Mouse (Mus musculus) kidney, adult 18-20 months (tissue): Measurements from ENCODE around the gene Npff.

Source experiments
- DNase-seq: peaks from one replicate; pipeline ENCODE4 v3.0.0; 2021

The Npff gene

DNA sequence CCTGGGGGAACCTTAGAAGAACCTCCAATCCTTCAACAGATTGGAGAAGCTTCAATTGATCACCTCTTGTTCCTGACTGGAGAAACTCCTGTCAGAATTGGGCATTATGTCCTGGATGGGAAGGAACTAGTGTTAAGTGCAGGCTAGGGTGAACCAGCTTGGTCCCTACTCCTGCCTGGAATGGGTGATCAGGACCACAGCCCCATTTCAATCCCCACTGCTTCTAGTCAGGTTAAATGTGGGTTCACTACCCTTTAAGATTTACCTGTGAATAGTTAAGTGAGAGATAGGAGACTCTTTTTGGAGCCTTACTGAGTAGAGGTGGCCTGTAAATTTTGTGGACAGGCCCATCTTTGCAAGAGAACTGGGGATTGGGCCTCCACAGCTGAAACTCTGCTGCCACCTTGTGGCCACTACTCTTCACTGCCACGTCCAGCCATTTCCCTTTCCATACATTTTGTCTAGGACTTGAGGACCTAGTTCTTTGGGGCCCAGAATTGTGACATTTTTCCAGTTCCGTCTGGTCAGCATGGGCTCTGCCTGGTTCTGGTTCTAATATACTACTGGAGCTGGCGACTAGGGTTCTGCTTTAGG lies at the start of gene Npff:
Gene Npff (minus strand): TSS at position 51 of the 594 bp plus-strand sequence.
- peak; percentile 79 for DNase-seq

- DNase-seq = no peak
Observed at GRCm38 (mm10) chr15:102572081-102572480, 47.3 kb upstream of the Npff start.

- no peak for DNase-seq
Observed at GRCm38 (mm10) chr15:102567849-102568248, 43.1 kb upstream of the Npff start.

DNA sequence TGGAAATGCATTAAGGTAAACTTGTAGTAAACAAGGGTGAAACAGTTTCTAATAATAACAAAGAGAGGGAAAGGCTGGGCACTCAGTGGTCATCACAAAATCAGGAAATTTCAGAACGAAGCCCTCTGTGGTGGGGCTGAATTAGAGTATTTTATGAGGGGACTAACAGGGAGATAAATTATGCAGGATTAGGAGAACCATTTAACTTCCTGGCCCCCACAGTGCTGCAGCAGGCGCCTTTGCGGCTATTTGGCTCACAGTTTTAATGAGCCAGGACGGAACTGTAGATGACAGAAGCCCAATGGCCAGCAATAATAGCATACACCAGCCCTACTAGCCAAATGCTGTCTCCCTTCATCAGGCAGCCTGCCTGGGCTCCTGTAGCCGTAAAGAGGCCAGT lies 38.9 kb upstream of the Npff start:
- DNase-seq = no peak

GRCm38 (mm10) chr15:102563061-102563460 lies 38.3 kb upstream of the Npff start:
- DNase-seq = no peak

DNA sequence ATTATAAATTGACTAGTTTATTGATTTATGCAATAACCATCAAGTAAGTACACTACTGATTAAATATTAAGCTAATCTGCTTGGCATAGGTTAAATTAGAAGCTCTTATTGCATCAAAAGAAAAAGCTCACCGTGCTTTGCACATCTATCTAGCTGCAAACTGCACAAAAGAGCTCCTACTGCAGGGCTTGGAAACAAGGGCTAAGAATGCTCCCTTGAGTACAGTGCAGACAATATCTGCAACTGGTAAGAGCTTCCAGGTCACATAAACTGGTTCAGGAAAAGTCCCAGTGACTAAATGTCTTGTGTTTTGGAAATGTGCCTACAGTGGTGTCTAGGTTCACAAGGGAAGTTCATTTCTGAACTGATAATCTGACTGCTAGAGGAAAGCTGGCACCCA lies 37.7 kb upstream of the Npff start:
- DNase-seq = no peak

DNA sequence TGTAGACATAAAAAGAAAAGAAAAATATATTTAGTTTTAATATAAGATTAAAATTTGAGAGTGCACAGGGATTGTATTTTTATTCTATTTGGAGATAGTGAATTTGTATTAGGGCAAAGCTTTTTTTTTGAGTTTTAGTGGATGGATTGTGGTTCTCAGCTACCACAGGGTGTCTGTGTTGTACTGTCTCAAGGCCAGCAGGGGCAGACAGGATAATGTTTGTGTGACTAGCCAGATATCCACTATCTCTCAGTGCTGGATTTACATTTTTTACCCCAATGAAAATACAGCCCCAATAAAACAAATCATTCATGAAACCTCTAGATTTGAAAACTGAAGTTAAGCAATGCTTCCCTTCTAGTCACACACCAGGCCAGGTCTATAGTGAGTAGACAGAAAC lies 32.8 kb upstream of the Npff start:
- DNase-seq = no peak

DNA sequence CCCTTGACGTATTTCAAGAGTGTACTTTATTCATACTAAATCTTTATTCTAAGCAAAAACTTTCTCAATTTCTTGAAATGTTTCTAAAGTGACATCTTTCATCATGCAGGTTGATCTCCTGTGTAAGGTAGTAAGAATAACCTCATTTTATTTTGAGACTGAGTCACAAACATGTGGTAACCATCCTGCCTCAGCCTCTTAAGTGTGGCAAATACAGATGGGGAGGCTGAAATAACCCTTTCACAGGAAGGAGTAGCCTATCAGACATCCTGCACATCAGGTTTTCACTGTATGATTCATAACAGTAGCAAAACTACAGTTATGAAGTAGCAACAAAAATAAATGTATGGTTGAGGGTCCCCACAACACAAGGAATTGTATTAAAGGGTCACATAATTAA lies 30.8 kb upstream of the Npff start:
- no peak for DNase-seq

GRCm38 (mm10) chr15:102552599-102552998 lies 27.9 kb upstream of the Npff start:
- no peak for DNase-seq

GRCm38 (mm10) chr15:102547478-102547877 lies 22.7 kb upstream of the Npff start:
- peak; percentile 8 for DNase-seq

DNA sequence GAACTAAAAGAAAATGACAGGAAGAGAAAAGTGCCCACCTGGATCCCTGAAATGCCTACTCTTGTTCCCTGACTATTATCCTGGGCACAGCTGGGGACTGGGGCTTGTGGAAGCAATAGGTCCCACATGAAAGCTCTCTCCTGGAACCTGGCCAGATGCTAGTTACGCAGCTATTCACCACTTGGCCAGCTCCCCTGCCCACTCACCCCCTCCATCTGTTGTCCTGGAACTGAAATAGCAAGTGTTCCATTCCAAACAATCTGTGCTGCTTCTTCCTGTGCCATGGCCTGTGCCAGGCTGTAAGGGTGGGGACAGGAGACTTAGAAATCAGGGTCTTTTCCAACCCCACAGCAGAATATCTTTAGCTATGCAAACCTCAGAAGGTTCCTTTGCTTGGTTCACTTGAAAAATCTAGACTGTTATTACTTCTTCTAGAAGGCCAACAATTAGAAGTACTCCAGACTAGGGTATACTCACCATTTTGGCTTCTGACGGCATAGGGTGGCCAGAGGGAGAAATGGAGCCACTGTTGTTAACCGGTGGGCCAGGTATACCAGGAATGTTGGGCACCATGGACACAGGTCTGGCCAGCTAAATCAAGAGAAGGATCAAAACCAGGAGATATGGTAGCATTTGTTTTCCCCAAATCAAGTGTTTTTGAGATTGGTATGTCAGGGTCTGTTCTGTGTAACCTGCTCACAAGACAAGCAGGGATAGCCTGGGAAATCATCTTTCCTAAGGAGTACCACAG lies 22.1 kb upstream of the Npff start:
- peak; percentile 42 for DNase-seq

- no peak for DNase-seq
Observed at GRCm38 (mm10) chr15:102546246-102546645, 21.5 kb upstream of the Npff start.

- DNase-seq = no peak
Observed at GRCm38 (mm10) chr15:102544801-102545200, 20.1 kb upstream of the Npff start.

- no peak for DNase-seq
Observed at GRCm38 (mm10) chr15:102533926-102534325, 9.2 kb upstream of the Npff start.

DNA sequence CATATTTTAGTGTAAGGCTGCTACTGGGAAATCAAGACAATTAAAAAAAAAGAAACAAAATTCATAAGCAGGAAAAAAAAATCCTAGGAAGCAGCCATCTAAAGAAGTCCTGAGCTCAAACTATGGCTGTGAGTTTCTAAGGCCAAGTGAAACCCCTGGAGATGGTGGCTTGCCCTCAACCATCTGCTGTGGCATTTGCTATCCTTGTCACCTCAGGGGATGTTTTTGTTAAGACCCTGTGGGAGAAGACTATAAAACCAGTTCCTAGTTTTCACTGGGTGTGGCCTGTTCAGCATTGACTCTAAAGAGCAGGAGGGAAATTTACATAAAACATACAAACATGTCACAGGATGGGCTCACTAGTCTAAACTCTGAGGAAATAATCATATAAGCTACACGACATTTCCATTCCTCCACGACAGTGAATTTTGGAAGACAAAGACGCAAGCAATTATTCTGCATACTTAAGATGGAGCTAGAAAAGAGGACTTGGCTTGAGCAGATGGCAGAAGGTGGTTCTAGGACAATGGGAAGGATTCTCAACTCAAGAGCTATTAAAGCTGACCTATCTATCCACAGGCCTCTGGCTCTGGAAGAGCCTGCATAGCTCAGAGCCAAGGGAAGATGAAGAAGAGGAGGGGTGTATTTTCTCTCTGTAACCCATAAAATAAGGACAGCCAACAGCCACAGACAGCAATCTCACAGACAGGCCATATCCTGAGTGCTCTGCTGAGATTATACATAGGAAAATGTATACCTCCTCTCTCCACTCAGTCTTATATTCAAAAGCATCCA lies 7.6 kb upstream of the Npff start:
- no peak for DNase-seq

- DNase-seq = no peak
Observed at GRCm38 (mm10) chr15:102531586-102531985, 6.8 kb upstream of the Npff start.

DNA sequence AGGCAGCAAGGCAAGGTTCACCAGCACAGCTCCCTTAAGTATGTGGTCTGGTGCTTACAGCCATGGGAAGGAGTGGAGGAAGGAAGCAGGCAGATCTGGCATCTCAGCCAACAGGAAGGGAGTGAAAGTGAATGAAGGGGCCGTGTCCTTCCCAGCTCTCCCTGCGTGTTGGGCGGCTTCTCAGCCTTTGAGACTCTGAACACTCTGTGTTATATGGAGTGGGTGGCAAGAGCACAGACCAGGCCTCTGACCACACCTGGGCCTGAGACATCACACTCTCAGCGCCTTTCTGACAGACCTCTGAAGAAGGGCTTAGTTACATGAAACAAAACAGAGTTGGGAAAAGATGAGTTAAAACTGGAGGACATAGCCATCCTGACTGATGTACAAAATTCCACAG lies 5.8 kb upstream of the Npff start:
- DNase-seq = no peak

- DNase-seq = no peak
Observed at GRCm38 (mm10) chr15:102528396-102528795, 3.7 kb upstream of the Npff start.

GRCm38 (mm10) chr15:102527936-102528335 lies 3.2 kb upstream of the Npff start:
- no peak for DNase-seq

DNA sequence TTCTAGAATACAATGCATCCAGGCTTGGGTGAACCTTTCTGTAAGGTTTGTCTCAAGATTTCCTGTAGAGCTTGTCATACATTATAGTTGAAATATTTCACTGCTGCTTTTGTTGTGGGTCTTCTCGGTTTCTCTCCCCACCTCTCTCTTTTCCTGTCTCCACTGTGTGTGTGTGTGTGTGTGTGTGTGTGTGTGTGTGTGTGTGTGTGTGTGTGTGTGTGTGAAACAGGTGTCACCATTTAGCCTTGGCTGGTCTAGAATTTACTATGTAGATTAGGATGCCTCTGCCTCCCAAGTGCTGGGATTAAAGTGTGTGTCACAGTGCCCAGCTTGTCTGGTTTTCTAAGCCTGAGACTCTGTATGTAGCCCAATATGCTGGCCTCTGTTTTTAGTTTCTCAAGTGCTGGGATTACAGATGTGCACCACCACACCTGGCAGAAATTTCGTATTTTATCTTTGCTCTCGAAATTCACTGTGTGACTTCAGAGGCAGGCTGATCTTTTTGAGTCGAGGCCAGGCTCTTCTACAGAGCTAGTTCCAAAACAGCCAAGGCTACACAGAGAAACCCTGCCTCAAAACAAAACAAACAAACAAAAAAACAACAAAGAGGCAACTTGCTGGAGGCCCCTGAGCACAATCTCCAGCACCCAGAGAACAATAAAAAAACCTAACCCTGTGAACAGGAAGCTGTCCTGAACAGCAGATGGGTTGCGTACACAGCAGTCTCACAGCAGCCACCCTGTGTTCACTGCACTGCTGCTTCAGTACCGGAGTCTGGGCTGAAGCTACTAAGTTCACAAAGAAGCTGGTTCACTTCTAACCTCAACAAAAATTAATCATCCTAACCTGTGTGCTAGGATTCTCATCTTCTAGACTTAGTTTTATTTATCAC lies 1.6 kb upstream of the Npff start:
- DNase-seq = no peak

DNA sequence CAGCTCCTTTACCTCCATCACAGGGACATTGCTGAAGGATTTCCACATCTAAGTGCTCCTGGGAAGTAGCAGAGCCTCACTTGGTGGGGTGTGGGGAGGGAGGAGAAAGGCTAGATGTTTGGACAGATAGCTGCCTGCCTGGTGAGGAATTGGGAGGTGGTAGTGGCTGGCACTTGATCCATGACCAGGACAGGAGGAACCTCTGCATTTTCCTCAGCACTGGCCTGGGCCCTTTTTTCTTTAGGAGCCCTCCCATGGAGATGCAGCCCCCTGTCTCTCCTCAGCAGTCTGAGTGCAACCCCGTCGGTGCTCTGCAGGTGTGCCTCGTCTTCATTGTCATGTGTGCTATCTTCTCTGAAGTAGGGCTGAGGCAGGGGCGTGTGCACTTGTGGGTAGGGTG lies 3.3 kb downstream of the Npff start:
- no peak for DNase-seq

DNA sequence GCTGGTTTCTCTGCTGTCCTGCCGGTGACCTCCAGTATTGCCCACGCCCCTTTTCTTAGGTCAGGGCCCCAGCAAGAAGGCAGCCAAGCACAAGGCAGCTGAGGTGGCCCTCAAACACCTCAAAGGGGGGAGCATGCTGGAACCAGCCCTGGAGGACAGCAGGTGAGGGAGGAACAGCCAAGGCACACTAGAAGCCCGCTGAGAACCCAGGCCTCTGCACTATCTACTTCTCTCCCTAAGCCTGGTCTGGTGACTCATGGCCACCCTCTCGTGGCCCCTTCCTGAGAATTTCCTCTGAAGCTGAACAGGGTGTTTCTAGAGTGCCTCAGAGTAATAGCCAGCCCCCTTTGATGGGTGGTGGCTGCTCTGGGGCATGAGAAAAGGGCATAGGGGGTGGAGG lies 4.3 kb downstream of the Npff start:
- no peak for DNase-seq
